ENCODE assay signal across 8 mouse cellular contexts in genomic region chr7:5061774-5062359, GRCm38 (mm10). TPM values are rescaled to one million over a fixed set of nuclear protein-coding genes. Genes with fewer than 3 reads are reported as not detected.
DNase-seq lines count a peak whose midpoint lies in the region; ATAC-seq and TF ChIP-seq lines count a peak whose summit lies in the region.

TSS of gene U2af2 (plus strand) at chr7:5062143.

- no peaks in the 10 kb centered on the region for H3K9me3 ChIP-seq in hindbrain, embryonic 10.5 days

- WGBS in hindbrain, embryonic 10.5 days, result under 1% methylated on average over 64 of the region's 65 CpGs

- H3K27me3 ChIP-seq in Patski, result no peaks in the 10 kb centered on the region
- H3K27me3 ChIP-seq in hindbrain, embryonic 10.5 days (ENCODE audit: insufficient read depth, poor library complexity, severe bottlenecking), result peaks cover 24% of the 10 kb centered on the region

- no peak for TF ChIP-seq CTCF in Patski (IDR thresholded peaks at IDR 0.05)

- in situ Hi-C loops in Patski (cut with MboI; ENCODE audit: low pct_unique_long_range_greater_than_20kb), result loop anchor here (5.0 to 25.0 kb wide), 3 partner anchors 45 to 1100 kb away; partner anchors contain the start of genes Gm44973, Ube2s, Zfp444 and Zfp787

- POLR2A ChIA-PET in Patski (lab: Charles Lee), result interaction anchor here (0.8 to 2.0 kb wide), 7 partner anchors 9 to 119 kb away, joined by 3 to 12 read pairs (median 4); partner anchors contain the start of genes Ccdc106, Gm44973 and Zfp865

- peak; percentile 30 for DNase-seq in Patski (ENCODE audit: low read depth, low spot score)
- DNase-seq in cerebellum, postnatal 10 days, result peak; percentile 99
- peak; percentile 79 to 92 for DNase-seq in frontal cortex, adult 2 months (ENCODE audit: extremely low spot score in 1 of 2, low spot score in 1 of 2)
- peak; percentile 96 for DNase-seq in hindbrain, embryonic 10.5 days (ENCODE audit: low spot score)
- peak; percentile 93 to 95 for DNase-seq in layer of hippocampus, postnatal 14 days (ENCODE audit: low spot score in 2 of 2)
- DNase-seq in lung, postnatal 10 days, result peak; percentile 94
- DNase-seq in ovary, postnatal 36 days (ENCODE audit: low spot score), result peak; percentile 93
- DNase-seq in thymus, postnatal 14 days, result peak; percentile 96

- CTCF ChIA-PET in Patski (lab: Charles Lee), result interaction anchor here (0.8 to 3.1 kb wide), 2 partner anchors 10 to 12 kb away, joined by 3 to 19 read pairs; partner anchors contain the start of gene Zfp580

- peaks cover 50% of the 10 kb centered on the region for H3K4me1 ChIP-seq in hindbrain, embryonic 10.5 days (replicated peaks)

- peak within 1 kb of the TSS; percentile 79 for H3K4me3 ChIP-seq in hindbrain, embryonic 10.5 days

- peak within 1 kb of the TSS; percentile 97 for H3K27ac ChIP-seq in hindbrain, embryonic 10.5 days

- peak; percentile 52 for ATAC-seq in Patski

- peaks cover 26% of the 10 kb centered on the region for H3K36me3 ChIP-seq in hindbrain, embryonic 10.5 days

RNA-seq across cellular contexts. Expression of gene U2af2, which starts in this region (rescaled TPM):
- polyA plus RNA-seq in Patski (2021), result 216 TPM
- 225 and 229 TPM in 2 replicates for polyA plus RNA-seq in frontal cortex, adult 2 months (2012; rRNA removed)
- 179 and 180 TPM in 2 replicates for polyA plus RNA-seq in hindbrain, embryonic 10.5 days (2016; fragmentation: Nextera tagmentation; extraction: Ambion mirVana)
- 100 to 1,000 TPM; 163 to 176 TPM for total RNA-seq in layer of hippocampus, postnatal 14 days (2021)

Comparison
In these comparisons a context has a peak if more than half of its experiments do, and no peak if none do; other contexts are left out.
1. Peak in every context shown above with its lines: DNase-seq, ATAC-seq, H3K4me3 ChIP-seq and H3K27ac ChIP-seq.
2. DNase-seq: peak in every context shown above with its lines; median percentile 99 in cerebellum, postnatal 10 days; 96 in hindbrain, embryonic 10.5 days; 96 in thymus, postnatal 14 days; 94 in layer of hippocampus, postnatal 14 days; 94 in lung, postnatal 10 days; 93 in ovary, postnatal 36 days; 86 in frontal cortex, adult 2 months; 30 in Patski.